Mouse (Mus musculus): ENCODE measurements around the gene Galnt12.

GRCm38 (mm10) chr4:47138967-47139777 is 47.5 kb downstream of the Galnt12 start:
- no peak for TF ChIP-seq CTCF (IDR thresholded peaks at IDR 0.05; ENCODE audit: low read depth)
- TF ChIP-seq EP300 (optimal IDR thresholded peaks at IDR 0.05), result no peak

All from stomach, postnatal 0 days (tissue).